Mouse (Mus musculus): ENCODE measurements at regions not wholly inside any gene's neighbourhood (a gene's known extent, or its start where the extent isn't known, plus 50 kb on each side); places are given as distances from the start of the nearest gene placed in this dataset.

DNA sequence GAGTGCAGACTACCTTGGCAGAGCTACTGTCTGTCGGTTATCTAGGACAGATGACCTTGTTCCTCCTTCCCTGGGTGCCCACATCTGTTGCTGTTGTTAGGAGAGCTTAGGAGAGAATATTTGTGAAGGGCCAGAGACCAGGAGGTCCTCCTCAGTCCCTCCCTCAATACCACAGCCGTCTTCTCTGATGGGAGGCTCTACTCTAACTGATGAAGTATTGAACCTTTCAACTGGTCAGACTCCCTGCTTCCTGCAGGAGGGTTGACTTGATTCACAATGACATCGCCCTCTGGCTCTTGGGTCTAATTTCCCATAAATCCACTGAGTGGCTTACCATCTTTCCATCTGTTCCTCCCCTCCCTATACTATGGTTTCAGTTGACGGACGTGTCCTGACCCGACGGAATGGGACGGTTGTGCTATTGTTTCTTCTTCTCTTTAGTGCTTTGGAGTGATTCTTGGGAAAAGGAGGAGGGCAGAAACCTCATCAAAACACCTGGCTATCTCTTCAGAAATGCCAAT, 253.3 kb downstream of the Cd83 start:
- no peak for DNase-seq (ENCODE audit: low spot score)

DNA sequence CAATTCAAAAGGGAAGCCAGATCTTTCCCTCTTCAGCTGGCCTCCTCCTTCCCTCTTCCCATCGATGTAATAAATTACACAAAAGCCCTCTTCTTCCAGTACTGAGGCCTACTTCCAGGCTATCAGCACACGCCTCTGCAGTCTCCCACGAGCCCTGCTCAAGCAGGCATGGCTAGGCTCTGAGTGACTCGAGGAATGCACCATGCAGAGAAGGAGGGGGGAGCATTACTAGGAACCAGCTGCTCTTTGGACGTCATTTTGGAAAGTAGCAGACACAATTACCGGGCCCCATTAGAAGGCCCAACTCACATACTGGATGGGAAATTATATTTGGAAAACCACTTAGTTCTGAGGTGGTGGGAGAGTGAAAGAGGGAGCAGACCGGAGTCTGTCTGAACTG, 253.7 kb downstream of the Cd83 start:
- DNase-seq (ENCODE audit: low spot score): no peak

DNA sequence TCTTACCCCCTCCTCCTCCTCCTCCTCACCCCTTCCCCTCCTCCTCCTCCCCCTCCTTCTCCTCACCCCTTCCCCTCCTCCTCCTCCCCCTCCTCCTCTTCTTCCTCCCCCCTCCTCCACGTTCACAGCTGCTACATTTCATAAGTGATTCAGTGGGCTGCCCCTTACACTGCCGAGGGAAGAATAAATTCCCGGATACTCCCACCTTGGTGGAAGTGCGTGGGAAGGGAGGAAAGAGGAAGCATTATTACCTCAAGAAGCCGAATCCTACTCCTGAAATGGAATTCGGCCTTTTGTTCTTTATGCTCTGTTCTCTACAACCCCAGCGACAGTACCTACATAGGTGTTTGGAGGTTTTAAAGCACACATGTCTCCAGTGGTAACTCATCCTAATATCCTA, 256.1 kb downstream of the Cd83 start:
- DNase-seq (ENCODE audit: low spot score): no peak

DNA sequence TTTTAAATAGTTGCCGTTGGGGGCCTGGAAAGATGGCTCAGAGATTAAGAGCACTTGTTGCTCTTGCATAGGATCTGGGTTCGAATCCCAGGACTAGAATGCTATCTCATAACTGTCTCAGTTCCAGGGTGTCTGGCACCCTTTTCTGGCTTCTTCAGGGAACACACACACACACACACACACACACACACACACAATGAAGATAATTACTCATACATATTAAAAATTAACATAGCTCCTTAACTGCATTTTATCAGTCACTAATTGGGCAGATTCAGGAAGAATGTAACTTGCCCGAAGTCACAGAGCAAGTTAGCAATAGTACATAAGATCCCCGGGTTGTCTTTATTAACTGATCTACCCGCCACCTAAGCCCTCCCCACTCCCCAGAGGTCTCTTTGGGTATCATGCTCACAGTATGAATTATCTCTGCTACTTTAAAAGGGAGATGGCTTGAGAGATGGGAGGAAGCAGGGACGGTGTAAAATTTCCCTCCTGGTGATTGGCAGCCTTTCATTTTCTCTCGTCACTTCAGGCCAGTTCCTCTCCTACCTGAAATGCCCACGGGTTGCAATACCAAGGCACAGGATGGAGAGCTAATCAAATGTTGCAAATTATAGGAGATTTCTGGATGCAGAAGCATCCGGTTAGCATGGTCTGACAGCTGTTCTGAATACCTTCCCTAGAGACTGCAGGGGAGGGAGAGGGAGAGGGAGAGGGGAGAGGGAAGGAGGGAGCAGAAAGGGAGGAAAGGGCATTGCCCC, 258.3 kb downstream of the Cd83 start:
- no peak for DNase-seq (ENCODE audit: low spot score)

DNA sequence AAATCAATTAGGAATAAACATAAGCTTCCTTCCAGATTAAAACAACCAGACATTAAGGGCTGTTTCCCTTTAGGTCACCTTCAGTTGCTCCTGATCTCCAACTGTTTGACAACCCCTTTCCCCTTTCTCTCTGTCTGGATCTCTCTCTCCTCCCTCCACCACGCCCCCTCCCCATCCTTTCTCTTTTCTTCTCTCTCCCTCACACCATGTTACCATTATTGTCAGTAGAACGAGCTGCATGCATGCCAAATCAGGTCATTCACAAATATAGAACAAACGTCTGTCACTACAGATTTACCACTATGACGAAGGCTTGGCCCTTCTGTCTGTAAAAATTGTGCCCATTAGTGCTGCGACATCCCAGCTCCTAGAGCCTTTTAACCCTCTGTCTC, 258.9 kb downstream of the Cd83 start:
- DNase-seq (ENCODE audit: low spot score): no peak

DNA sequence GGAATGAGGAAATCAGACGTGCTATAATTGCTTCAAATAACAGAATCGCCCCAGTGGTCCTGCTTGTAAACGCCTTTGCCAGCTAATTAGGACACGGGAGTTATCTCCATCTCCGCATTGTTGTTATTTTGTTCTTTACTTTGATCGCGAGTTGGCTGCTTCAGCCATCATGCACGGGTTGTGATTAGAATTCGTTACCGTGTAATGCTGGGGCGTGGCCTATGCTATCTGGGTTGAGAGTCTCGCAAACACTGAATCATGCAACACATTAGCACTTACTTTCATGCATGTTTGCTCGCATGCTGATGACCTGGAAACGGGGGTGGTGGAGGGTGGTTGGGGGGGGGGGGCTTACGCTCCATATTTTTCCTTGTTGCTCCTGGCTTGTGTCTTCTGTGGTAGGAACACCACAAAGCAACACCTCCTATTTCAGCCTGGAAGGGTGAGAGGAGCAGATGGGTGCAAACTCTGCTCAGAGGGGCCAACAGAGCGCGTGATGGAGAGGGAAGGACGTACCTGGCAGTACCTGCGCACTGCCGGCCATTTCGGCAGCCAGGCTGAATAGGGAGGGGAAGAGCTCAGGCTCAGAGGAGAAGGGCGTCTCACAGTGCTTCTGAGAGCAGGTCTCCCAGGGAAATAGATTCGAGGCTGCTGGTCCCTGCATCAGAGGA, 260.1 kb downstream of the Cd83 start:
- DNase-seq (ENCODE audit: low spot score): no peak

DNA sequence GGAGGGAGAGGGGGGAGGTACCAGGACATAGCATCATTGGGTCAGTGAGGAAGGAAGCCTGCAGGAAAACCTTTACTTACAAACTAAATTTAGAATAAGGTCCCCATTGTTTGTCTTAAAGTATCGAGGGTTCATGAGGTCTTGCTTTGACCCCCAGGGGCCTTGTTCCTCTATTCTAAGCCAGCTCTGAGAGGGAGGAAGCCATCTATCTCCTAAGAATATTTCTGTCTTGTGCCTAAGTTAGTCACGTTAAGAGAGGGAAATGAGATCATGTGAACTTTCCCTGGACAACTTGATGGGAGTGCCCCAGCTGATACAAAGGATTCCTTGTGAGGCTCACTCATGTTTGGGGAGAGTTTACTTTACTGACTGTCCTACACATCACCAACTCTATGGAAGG, 261.9 kb downstream of the Cd83 start:
- DNase-seq (ENCODE audit: low spot score): no peak

DNA sequence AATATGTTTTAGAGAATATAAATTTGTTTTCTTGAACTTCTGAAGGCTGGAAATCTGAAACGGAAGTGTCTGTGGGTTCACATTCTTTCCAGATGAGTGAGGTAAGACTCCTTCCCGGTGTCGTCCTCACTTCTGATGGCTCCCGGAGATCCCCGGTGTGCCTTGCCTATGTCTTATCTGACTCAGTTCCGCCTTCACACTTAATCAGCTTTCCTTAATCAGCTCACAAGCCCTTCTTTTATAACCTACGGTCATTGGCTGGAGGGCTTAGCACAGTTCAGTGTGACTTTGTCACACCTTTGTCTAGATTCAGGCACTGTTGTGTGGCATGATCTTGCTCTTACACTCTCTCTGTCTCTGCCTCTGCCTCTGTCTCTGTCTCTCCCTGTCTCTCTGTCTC, 269.6 kb downstream of the Cd83 start:
- no peak for DNase-seq (ENCODE audit: low spot score)

DNA sequence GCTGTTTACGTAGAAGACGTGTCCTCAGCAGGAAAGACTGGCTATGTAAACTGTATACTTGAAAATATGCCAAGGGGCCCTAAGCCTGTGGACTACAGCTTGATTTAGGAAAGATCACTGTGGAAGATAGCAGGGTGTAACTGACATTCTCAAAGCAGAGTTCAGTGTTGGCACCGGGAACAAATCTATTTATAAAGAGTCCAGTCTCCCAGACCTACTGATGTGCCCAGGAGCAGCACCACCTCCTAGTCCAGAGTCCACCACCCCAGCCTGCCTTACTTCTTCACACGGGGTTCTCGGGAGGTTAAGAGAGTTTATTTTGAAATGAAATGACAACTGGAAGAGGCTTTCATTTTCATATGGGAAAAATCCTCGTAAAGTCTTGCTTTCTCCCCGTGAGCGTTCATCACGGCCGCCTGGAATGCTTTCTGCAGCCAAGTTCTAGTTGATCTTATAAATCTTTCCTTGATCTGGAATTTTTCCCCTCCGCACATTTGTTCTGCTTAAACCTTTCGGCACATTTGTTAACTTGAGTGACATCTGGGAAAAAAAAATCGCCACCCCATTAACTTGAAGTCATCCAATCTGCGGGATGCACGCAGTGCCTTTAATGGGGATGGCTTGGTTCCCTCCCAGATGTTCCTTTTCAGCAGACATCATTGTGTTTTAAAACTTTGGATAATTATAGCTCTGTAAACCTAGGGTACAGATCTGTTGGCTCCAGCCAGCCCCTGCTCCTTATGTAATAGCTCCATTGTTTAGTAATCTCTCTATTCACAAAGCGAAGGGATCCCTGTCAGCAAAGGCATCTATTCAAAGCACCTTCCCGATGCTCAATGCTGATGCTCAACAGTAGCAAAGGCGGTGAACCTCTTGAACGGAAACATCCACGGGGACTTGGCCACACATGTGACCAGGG, 271.3 kb downstream of the Cd83 start:
- no peak for DNase-seq (ENCODE audit: low spot score)

DNA sequence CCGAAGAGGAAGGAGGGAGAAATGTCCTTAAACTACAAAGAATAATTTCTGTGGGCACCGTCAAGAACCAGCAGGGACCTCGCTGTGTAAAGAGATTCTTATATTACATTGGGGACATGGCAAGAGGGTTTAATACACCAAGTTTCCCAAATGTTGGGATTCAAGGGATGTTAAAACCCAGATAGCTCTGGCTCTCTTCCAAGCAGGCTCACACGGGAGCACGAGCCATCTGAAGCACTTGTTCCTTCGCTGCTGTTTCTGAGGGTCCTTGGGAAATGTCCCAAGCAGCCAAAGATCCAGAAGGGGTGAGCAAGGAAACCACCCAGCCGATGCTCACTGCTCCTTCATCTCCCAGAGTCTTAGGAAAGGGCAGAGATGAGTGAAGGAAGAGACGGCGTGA, 272.1 kb downstream of the Cd83 start:
- DNase-seq (ENCODE audit: low spot score): no peak

DNA sequence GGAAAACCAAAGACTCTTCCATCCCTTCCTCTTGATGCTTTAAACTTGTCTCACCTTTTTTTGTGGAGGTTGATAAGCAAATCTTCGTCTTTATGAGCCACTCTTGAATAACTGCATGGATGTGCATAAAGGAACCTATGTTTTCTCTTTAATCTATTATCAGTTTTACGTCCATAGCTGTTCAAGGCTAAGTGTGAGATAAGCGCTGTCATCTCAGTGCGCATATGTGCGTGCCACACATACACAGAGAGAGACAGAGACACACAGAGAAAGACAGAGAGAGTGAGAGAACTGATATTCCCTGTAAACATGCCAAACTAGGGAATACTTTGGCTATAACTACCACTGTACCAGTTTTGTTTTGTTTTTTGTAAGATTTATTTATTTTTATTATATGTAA, 273.0 kb downstream of the Cd83 start:
- no peak for DNase-seq (ENCODE audit: low spot score)

DNA sequence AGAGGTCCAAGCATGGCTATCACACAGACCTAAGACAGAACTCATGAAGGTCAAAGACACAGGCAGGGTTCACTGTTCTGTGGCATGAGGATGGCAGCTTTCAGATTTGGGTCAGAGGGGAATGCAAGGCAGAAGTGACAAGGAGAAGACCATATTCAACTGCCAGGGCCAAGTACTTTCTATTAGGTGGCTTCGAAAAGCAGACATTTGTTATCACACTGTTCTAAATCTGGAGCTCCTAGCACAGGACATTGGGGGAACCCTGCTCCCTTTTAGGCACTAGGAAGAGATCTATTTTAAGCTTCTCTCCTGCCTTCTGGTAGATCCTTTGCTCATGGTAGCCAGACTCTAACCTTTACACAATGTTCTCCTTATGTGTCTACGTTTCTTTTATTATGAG, 273.7 kb downstream of the Cd83 start:
- no peak for DNase-seq (ENCODE audit: low spot score)

DNA sequence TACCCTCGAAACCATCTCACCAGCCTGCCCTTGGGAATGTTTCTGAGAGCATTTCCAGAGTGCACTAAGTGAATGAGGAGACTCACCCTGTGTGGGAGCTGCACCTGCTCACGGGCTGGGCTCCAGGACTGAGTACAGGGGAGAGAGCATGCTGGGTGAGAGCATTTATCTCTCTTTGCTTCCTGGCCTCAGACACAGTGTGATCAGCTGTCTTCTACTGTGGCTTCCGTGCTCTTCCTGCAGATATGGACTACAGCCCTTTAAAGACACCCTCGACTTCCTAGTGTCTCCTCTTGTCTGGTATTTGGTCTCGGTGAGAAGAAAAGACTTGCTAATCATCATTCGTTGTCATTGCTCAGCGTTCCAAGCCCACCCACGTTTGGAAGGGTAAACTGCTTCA, 274.9 kb downstream of the Cd83 start:
- DNase-seq (ENCODE audit: low spot score): no peak

DNA sequence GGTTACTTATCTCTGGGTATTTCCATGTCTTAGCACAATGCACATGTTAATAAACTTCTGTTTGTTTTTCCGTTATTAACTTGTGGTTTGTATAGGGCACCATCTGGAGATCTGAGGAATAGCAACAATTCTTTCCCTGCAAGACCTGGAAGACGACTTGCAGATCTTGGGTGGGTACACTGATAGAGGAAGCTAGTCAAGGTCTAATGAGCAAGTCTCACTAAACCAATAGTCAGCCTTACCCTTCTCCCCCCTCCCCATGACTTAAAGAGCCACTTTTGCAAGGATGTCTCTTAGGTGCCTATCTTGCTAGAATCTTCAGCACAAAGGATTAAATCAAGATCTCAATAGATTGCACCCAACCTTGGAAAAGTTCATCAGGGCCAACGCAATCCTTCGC, 276.7 kb downstream of the Cd83 start:
- DNase-seq (ENCODE audit: low spot score): no peak

DNA sequence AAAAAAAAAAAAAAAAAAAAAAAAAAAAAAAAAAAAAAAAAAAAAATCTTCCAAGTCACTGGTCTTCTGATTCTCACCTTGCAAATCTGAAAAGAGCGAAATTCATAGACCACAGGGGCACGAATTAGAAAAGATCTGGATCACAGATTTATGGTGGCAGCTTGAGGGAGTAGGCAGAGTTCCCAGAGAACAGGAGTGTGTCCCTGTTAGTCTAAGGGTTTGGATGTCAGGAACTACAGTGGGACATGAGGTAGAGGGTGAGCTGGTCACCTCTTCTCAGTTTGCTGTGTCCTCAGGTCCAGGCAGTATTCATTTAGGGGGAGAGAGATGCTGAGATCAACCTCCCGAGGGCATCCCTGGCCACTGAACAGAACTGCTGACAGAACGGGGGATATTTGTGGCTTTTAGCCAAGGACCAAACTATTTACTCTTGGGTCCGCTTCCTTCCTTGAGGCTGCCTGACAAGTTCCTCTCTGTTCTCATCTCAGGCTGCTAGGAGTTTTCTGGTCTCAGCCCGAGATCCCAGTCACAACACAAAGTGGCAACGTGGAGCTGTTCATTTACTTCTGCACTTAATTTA, 277.2 kb downstream of the Cd83 start:
- DNase-seq (ENCODE audit: low spot score): no peak

DNA sequence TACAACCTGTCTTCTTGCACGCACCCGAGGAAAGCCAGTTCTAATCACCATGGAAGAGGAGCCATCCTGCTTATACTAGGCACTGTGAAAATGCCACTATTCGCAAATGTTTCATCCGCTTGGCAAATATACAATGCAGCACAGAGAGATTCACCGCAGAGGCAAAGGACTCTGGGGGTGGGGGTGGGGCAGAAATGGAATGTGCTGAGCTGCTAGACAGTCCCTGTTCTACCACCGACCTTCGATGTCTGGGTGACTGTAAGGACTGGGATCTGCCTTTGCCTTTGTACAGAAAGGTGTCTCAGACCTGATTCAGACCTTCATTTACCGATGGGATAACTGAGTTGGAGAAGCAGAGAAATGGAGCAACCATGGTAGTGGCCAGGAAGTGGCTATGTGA, 278.7 kb downstream of the Cd83 start:
- DNase-seq (ENCODE audit: low spot score): no peak

DNA sequence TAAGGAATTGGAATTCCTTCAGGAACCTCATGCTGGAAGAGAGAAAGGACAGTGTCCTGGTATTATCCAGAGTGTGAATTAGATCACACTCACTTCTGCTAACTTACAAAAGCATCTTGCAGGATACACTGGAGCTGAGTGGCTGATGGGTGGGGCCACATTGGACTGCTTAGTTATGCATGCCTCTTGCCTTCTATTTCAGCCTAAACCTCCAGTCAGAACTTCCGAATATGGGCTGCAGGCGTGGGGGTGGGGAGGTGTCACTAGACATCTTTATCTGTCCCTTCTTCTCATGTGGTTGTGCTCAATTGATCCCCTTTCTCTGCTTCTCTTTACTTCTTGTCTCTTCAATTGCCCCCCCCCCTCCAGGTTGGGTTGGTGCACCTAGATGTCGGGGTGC, 279.5 kb downstream of the Cd83 start:
- DNase-seq (ENCODE audit: low spot score): no peak

DNA sequence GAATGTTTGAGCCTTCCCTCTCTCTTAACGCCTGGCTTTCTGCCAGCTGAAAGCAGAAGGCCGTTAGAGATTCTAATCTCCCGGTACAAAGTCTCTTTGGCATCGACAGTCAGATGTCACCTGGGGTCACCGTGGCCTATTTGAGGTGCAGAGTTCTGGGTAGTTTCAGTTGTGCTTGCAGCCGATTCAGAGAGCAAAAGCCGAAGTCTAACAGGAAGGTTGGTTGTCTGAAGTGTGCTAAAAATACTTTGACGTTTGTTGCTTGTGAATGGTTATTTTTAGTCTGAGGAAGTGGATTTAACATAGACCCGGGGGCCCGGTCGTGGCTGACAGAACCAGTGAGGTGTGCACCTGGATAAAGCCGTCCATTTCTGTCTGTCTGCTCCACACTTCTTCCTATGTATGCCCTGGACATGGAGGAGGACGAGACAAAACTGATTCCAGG, 281.2 kb downstream of the Cd83 start:
- DNase-seq (ENCODE audit: low spot score): no peak

DNA sequence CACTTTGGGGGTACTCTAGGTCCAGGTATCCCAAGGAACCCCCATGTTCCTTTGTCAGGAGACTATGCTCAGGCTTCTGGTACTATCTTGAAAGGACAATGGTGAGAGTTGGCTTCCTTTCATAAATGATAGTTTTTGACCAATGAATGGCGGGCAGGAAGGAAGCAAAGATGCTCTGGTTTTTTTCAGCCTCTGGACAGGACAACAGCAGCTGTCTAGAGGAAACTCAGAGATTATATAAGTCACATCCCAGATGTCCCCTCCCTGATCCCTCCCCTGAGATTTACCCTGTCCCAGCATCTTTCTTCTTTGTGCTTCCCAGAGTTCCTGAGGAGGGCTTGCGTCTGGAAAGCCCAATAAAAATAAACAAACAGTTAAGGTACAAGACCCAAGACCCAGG, 282.7 kb downstream of the Cd83 start:
- DNase-seq (ENCODE audit: low spot score): no peak

DNA sequence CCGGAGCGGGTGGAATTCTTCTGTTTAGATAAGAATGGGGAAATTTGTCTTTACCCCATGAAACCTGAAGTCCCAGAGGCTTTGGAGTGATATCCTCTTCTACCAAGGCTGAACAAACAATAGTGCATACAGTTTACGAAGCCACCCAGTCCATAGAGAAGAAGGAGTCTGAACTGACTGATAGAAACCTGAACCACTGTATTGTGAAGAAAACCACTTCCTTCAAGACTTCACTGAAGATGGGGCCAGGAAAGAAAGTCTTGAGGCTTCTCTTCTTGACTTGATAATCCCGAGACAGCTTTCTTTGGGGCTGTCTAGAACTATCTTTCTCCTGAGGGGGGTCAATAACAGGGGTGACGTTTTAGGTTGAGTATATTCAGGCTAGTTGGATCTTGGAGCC, 284.4 kb downstream of the Cd83 start:
- no peak for DNase-seq (ENCODE audit: low spot score)

DNA sequence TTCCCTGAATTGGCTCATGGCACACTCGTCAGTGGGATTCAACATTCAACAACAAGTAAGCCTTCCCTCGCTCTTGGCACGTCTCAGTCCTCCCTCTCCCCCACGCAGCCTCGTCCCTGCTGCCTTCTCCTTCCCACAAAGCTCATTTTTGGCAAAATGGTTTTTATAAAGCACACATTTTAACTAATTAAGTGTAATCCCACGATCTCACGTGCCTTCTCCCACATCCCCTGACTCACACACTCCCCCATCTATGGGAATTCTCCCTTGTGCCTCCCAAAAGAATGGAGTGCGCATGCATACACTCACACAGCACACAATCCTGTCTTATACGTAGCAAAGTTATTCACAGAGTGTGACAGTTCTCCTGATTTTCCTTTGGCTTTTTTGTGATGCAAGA, 288.5 kb downstream of the Cd83 start:
- DNase-seq (ENCODE audit: low spot score): no peak

DNA sequence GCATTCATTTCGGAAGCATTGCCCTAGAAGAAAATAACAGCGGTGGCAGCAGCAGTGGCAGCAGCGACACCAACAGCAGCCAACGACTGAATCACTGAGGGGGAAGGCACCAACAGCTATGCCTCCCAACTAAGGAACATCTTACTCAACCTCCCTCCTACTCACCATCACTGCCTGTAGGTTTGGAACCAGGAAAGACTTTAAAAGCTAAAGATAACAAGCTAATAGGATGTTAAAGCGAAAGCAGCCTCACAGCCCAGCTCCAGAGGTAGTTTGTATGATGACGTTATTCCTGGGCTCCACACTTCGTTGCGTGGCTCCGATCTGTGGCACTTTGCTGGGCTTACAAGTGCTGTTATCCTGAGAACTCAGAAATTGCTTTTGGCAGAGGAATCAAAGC, 289.6 kb downstream of the Cd83 start:
- no peak for DNase-seq (ENCODE audit: low spot score)
